Mouse (Mus musculus) kidney, postnatal 0 days (tissue): ENCODE data around the gene Tssk3. TPM values are rescaled to one million over a fixed set of nuclear protein-coding genes. Genes with fewer than 3 reads are reported as not detected.
A peak's percentile ranks its signal among the peaks of the same experiment; 100 is the strongest.

Source experiments
- ATAC-seq: fragments of 200-750 bp; cut with Nextera tagmentation; replicated peaks from 2 replicates; pipeline ENCODE4 v1.8.0; 2017; ENCODE audit warnings: low read depth, moderate number of reproducible peaks, moderate TSS enrichment, moderate library complexity; ENCODE audit not compliant: low FRiP score
- DNase-seq: peaks from one replicate; pipeline ENCODE4 v3.0.0-alpha.2; 2016; ENCODE audit warnings: low spot score
- H3K27ac ChIP-seq: fragments of 300-500 bp; sonication (generic); 2 replicates; pipeline ENCODE4 v1.5.1; 2014; ENCODE audit warnings: mild to moderate bottlenecking
- H3K27me3 ChIP-seq: fragments of 300-500 bp; sonication (generic); 2 replicates; pipeline ENCODE4 v1.6.1; 2014; ENCODE audit warnings: low read length, mixed read lengths; ENCODE audit not compliant: insufficient read depth
- H3K36me3 ChIP-seq: fragments of 300-500 bp; sonication (generic); 2 replicates; pipeline ENCODE4 v1.6.1; 2014; ENCODE audit warnings: low read length, mixed read lengths; ENCODE audit not compliant: insufficient read depth
- H3K4me1 ChIP-seq: fragments of 300-500 bp; sonication (generic); replicated peaks from 2 replicates; pipeline ENCODE4 v1.6.1; 2014; ENCODE audit warnings: antibody characterized with exemption, low read length, mixed read lengths; ENCODE audit not compliant: insufficient read depth
- H3K4me2 ChIP-seq: fragments of 300-500 bp; sonication (generic); 2 replicates; pipeline ENCODE4 v1.6.1; 2014; ENCODE audit warnings: mild to moderate bottlenecking, low read length, moderate library complexity, mixed read lengths
- H3K4me3 ChIP-seq: fragments of 300-500 bp; sonication (generic); replicated peaks from 2 replicates; pipeline ENCODE4 v1.5.1; 2014; ENCODE audit warnings: low read depth, low read length
- H3K9ac ChIP-seq: fragments of 300-500 bp; sonication (generic); 2 replicates; pipeline ENCODE4 v1.6.1; 2014; ENCODE audit warnings: low read depth, low read length
- H3K9me3 ChIP-seq: fragments of 300-500 bp; sonication (generic); replicated peaks from 2 replicates; pipeline ENCODE4 v1.6.1; 2016; ENCODE audit warnings: low read length, inconsistent platforms, mixed read lengths
- CTCF ChIP-seq: IDR thresholded peaks from 2 replicates; pipeline ENCODE4 v1.5.1; 2016; ENCODE audit warnings: antibody characterized with exemption, low read depth, mild to moderate bottlenecking, moderate library complexity
- WGBS: fragments of 180-500 bp; shearing (Covaris S2); extraction: QIAGEN DNeasy Blood & Tissue Kit; methylation state at CpG from one replicate; pipeline ENCODE4 v1.1.7; 2014; 5-methylcytosine and 5-hydroxymethylcytosine counted together
- polyA plus RNA-seq: library from polyadenylated mRNA; unstranded; fragments of >200 nt; fragmentation: Nextera tagmentation; extraction: Ambion mirVana; gene quantifications from 2 replicates; pipeline ENCODE4 v1.2.1, GENCODE M21; 2015

The Tssk3 gene
- polyA plus RNA-seq, 1 experiment from 2014 or later, result not detected

GRCm38 (mm10) chr4:129516925-129517324 lies 26.1 kb upstream of the Tssk3 start:
- no peak overlapping the region for H3K9ac ChIP-seq
- no peaks in the 10 kb centered on the region for H3K4me1 ChIP-seq
- TF ChIP-seq CTCF, result no peak
- no peaks in the 10 kb centered on the region for H3K9me3 ChIP-seq
- DNase-seq (peak; percentile 34), ATAC-seq (no peak; the same call in 1 of the 2 replicates)
- no peak overlapping the region for H3K4me2 ChIP-seq
- 31% methylated on average over 2 of the region's 2 CpGs for WGBS
- peaks cover 21% of the 10 kb centered on the region for H3K36me3 ChIP-seq
- H3K27me3 ChIP-seq, result no peaks in the 10 kb centered on the region
- H3K4me3 ChIP-seq, result no peak overlapping the region
- peak overlapping the region; percentile 65 for H3K27ac ChIP-seq

GRCm38 (mm10) chr4:129514300-129514898 lies 23.6 kb upstream of the Tssk3 start:
- Histone ChIP-seq H3K4me1 (0 out of 2 replicates have a peak, but pooled peaks cover 3% of the 10 kb centered on the region), H3K27me3 (no peaks in the 10 kb centered on the region), H3K36me3 (no peaks in the 10 kb centered on the region), H3K4me3 (peak overlapping the region; percentile 79), H3K9me3 (no peaks in the 10 kb centered on the region), H3K4me2 (peak overlapping the region; percentile 70), H3K9ac (peak overlapping the region; percentile 99), H3K27ac (peak overlapping the region; percentile 92)
- DNase-seq, result peak; percentile 68
- ATAC-seq, result peak; percentile 47
- TF ChIP-seq CTCF, result peak; percentile 81
- under 1% methylated on average over 33 of the region's 35 CpGs for WGBS

GRCm38 (mm10) chr4:129513891-129514290 lies 23.1 kb upstream of the Tssk3 start:
- peak overlapping the region; percentile 70 for H3K4me2 ChIP-seq
- H3K27ac ChIP-seq, result peak overlapping the region; percentile 92
- no peak for DNase-seq
- H3K4me1 ChIP-seq, result 0 out of 2 replicates have a peak, but pooled peaks cover 3% of the 10 kb centered on the region
- no peaks in the 10 kb centered on the region for H3K9me3 ChIP-seq
- H3K27me3 ChIP-seq, result no peaks in the 10 kb centered on the region
- TF ChIP-seq CTCF, result no peak
- WGBS, result under 1% methylated on average over 36 of the region's 57 CpGs
- peak; percentile 11; the same call in 1 of the 2 replicates for ATAC-seq
- H3K9ac ChIP-seq, result peak overlapping the region; percentile 99
- H3K36me3 ChIP-seq, result no peaks in the 10 kb centered on the region
- peak overlapping the region; percentile 79 for H3K4me3 ChIP-seq

- TF ChIP-seq CTCF, result no peak; the same call in 1 of the 2 replicates
- peak; percentile 91 for DNase-seq
- no peaks in the 10 kb centered on the region for H3K27me3 ChIP-seq
- 7% methylated on average over 28 of the region's 47 CpGs for WGBS
- no peaks in the 10 kb centered on the region for H3K36me3 ChIP-seq
- peak within 1 kb of the TSS; percentile 79 for H3K4me3 ChIP-seq
- 0 out of 2 replicates have a peak, but pooled peaks cover 3% of the 10 kb centered on the region for H3K4me1 ChIP-seq
- H3K27ac ChIP-seq, result peak within 1 kb of the TSS; percentile 92
- peak; percentile 82 for ATAC-seq
- no peaks in the 10 kb centered on the region for H3K9me3 ChIP-seq
- peak within 1 kb of the TSS; percentile 99 for H3K9ac ChIP-seq
- peak within 1 kb of the TSS; percentile 70 for H3K4me2 ChIP-seq
These were observed 22.4 kb upstream of the Tssk3 start, which contains the start of gene Marcksl1 for GRCm38 (mm10) chr4:129513086-129513767. Gene Marcksl1 (plus strand): TSS chr4:129513581.

GRCm38 (mm10) chr4:129511413-129512096 lies 20.7 kb upstream of the Tssk3 start:
- Histone ChIP-seq H3K9ac (no peak overlapping the region), H3K4me1 (0 out of 2 replicates have a peak, but pooled peaks cover 3% of the 10 kb centered on the region), H3K27me3 (no peaks in the 10 kb centered on the region), H3K36me3 (no peaks in the 10 kb centered on the region), H3K4me3 (no peak overlapping the region), H3K27ac (no peak overlapping the region), H3K9me3 (no peaks in the 10 kb centered on the region), H3K4me2 (no peak overlapping the region)
- 47% methylated on average over 6 of the region's 6 CpGs for WGBS
- TF ChIP-seq CTCF, result no peak
- DNase-seq (no peak), ATAC-seq (no peak)
